Mouse (Mus musculus): ENCODE data around the gene Cpb1.

The Cpb1 gene
- long read RNA-seq, experiment 1, partial matches to known transcripts, result 0 of 7 reads
- long read RNA-seq, experiment 1, other reads (novel, unspliced or antisense), result 7 of 7 reads
- long read RNA-seq, experiment 2, partial matches to known transcripts, result 0 of 6 reads
- long read RNA-seq, experiment 2, other reads (novel, unspliced or antisense), result 6 of 6 reads

- intact Hi-C loops (cut with DNase I), result no loop called here
Measured at GRCm38 (mm10) chr3:20275633-20276032, at the start of gene Cpb1. Cpb1 (minus strand) TSS chr3:20275733.

- intact Hi-C loops (cut with DNase I), result no loop called here
Measured at GRCm38 (mm10) chr3:20317233-20317632, 41.7 kb upstream of the Cpb1 start.

GRCm38 (mm10) chr3:20309142-20309541, 33.6 kb upstream of the Cpb1 start:
- intact Hi-C loops (cut with DNase I), result no loop called here

DNA sequence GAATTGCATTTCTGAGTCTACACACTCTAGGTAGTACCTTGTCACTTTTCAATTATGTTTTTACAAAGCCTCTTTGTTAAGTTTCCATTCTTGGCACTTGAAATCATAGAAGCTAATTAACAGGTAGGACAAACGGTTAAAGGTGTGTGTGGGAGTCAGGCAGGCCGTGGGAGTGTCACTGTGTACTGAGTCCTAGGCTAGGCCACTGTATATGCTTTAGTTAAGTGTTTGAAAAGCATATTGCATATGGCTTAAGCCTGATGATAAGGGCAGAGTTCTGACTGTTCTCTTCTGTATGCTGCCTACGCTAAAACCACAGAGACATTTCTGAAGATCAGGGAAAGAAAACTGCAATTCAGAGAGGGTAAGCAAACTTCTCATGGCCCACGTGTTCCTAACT, 31.7 kb upstream of the Cpb1 start:
- intact Hi-C loops (cut with DNase I), result no loop called here

- intact Hi-C loops (cut with DNase I), result no loop called here
Measured at GRCm38 (mm10) chr3:20304758-20305352, 29.3 kb upstream of the Cpb1 start.

- intact Hi-C loops (cut with DNase I), result no loop called here
Measured at GRCm38 (mm10) chr3:20295546-20295945, 20.0 kb upstream of the Cpb1 start.

GRCm38 (mm10) chr3:20294542-20295348, 19.2 kb upstream of the Cpb1 start:
- intact Hi-C loops (cut with DNase I), result no loop called here

GRCm38 (mm10) chr3:20291370-20291769, 15.8 kb upstream of the Cpb1 start:
- intact Hi-C loops (cut with DNase I), result no loop called here

DNA sequence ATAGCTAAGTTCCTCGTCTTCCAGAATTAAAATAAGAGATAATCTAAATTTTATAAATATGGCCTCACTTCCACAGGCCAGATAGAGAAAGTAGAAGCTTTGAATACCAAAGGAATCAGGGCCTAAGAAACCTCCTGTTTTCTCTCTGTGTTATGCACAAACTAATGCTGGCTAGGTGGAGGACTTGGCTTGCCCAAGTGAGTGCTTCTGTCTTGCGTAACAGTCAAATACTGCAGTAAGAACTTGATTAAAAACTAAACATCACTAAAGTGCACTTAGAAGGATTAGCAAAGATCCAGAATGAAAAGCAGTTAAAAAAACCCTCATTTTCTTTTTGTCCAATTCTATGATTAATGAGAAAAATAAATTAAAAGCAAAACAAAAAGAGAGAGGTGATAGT, 13.2 kb upstream of the Cpb1 start:
- intact Hi-C loops (cut with DNase I), result no loop called here

DNA sequence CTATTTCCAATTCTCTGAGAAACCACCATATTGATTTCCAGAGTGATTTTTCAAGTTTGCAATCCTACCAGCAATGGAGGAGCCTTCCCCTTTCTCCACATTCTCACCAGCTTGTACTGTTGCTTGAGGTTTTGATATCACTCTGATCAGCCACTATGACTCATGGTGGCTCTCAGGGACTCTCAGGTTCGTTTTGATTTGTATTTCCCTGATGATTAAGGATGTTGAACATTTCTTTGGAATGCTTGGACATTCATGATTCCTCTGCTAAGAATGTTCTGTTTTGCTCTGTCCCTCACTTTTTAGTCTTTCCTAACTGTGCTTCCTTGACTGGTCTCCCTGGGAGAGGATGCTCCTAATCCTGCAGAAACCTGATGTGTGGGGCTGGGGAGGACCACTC, 6.3 kb upstream of the Cpb1 start:
- intact Hi-C loops (cut with DNase I), result no loop called here

GRCm38 (mm10) chr3:20254566-20255479, 20.7 kb downstream of the Cpb1 start:
- intact Hi-C loops (cut with DNase I), result loop anchor here (2.0 kb wide), 2 partner anchors 80 to 254 kb away; no protein-coding TSS in a partner anchor

GRCm38 (mm10) chr3:20243913-20244312, 31.6 kb downstream of the Cpb1 start:
- intact Hi-C loops (cut with DNase I), result no loop called here

DNA sequence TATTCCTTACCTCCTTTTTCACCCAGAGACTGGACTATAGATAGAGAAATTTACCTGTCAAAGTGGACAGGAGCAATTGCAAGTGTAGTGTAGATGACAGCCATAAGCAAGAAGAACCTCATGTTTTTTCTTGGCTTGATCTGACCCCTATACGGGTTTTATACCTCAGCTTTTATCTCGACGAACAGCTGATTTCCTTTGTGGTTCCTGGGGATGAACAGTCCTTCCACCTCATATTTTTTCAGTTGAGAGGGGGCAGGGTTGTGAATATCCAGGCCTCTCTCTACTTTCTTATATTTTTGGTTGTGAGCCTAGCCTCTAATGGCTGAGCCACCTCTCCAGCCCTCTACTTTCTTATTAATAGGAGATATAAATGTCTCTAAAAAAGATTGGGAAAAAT, 33.5 kb downstream of the Cpb1 start, which contains the start of gene Cpa3:
Cpa3 (minus strand) TSS at position 132 of the 400 bp plus-strand sequence.
- intact Hi-C loops (cut with DNase I), result no loop called here

GRCm38 (mm10) chr3:20239741-20240140, 35.8 kb downstream of the Cpb1 start:
- intact Hi-C loops (cut with DNase I), result no loop called here

- intact Hi-C loops (cut with DNase I), result no loop called here
Measured at GRCm38 (mm10) chr3:20236965-20237364, 38.6 kb downstream of the Cpb1 start.

DNA sequence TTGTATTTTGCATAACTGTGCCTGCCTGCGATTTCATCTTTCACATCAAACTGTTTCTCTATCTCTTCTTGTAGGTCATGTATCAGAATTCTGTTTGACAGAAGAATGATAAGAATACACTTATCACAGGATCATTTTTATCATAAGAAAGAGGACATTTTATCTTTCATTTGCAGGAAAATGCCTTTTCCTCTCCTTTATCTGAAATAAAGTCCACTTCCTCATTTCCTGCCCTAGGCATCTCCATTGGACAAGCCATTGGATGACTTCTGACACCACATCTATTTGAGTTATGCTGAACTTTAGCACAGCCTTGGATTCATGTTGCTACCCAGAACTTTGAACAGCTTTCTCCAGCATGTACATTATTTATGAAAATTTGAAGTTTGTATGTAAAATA, 46.5 kb downstream of the Cpb1 start:
- intact Hi-C loops (cut with DNase I), result no loop called here

DNA sequence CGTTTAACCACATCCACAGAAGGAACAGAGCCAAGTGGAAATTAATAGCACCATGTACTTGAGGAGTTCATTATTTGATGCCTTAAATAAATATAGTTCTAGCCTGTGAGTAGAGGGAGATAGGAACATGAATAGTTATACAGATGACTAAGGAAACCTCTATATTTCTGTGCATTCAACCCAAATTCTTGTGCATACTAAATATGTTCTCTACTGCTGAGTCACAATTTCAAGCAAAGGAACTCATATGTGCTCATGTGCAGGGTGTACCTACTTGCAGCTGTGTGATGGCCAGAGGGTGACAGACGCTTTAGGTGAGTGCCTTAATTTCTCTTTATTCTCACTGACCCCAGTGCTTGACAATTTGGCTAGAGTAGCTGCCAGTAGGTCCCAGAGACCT, 50.1 kb downstream of the Cpb1 start:
- intact Hi-C loops (cut with DNase I), result no loop called here

DNA sequence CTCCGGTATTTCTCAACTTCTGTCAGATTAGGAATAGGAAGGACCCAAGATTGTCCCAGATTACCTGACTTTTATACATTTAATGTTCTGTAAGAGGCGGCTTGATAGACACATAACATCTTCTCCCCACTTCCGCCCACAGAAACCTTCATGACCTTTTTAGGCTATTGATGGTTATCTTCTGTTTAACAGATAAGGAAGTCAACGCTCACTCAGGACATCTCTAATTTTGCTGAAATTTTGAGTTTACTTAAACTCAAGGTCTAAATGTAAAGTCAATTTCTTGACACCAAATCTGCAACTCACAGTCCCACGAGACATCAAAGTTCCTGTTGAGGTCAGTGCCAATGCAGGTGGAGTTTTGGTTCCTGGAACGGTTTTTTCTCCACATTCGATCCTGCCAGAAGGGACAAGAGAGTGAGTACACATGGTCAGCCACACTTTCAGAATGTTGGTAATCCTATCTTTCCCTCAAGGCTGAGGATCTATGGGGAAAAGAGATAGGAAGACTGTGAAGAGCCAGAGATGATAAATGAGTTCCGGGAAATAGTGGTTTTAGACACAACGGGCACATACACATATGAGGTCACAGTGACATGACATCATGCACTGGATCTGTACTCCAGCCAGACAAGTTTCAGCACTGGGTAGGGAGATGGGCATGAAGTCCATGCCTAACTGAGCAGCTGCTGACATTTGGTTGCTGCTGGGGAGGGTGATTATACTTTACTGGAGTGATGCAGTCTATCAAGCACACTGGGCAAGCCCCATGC, 52.4 kb downstream of the Cpb1 start:
- intact Hi-C loops (cut with DNase I), result no loop called here

DNA sequence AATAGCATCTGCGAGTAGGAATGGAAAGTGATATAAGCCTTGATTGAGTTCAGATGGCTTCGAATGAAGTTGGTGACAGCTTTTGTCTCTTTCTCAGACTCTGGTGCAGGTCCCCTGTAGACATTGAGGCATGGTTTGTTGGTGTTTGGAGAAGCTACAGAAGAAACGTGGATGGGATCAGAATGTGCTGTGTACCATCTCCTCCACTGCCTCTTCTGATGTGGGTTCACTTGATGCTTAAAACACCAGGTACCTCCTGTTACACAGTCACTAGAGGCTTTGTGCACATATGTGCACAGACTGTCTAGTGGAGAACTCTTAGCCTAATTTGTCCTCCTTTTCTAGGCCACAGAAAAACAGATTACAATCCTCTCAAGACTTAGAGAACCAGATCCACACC, 53.4 kb downstream of the Cpb1 start:
- intact Hi-C loops (cut with DNase I), result no loop called here

GRCm38 (mm10) chr3:20198869-20199268, 76.7 kb downstream of the Cpb1 start:
- intact Hi-C loops (cut with DNase I), result loop anchor here (2.0 to 10.0 kb wide), 2 partner anchors 64 to 294 kb away; no protein-coding TSS in a partner anchor
